Mouse (Mus musculus): Measurements from ENCODE around the gene Gnai2. TPM values are rescaled to one million over a fixed set of nuclear protein-coding genes. Genes with fewer than 3 reads are reported as not detected.
"Not testable (repeated sequence)": the region's sequence is repeated elsewhere in the genome, so short reads cannot be mapped to it uniquely, and the experiment has no call there.

Gene Gnai2
- total RNA-seq, 2 experiments from 2014 or later, result 229 to 244 TPM

GRCm38 (mm10) chr9:107580501-107581317 lies 54.5 kb downstream of the Gnai2 start, which contains the start of gene Hyal3:
TSS of gene Hyal3 (plus strand) at chr9:107580818.
- DNase-seq (ENCODE audit: extremely low spot score in 1 of 2, low spot score in 2 of 2), result peak; percentile 87 to 94
- intact Hi-C loops (cut with DNase I), result no loop called here

- DNase-seq (ENCODE audit: extremely low spot score in 1 of 2, low spot score in 2 of 2), result no peak
- intact Hi-C loops (cut with DNase I), result no loop called here
Observed at GRCm38 (mm10) chr9:107579023-107579900, 55.9 kb downstream of the Gnai2 start.

GRCm38 (mm10) chr9:107578587-107578986 lies 56.6 kb downstream of the Gnai2 start, which contains the start of gene Naa80:
TSS of gene Naa80 (plus strand) at chr9:107578887.
- no peak for DNase-seq (ENCODE audit: extremely low spot score in 1 of 2, low spot score in 2 of 2)
- intact Hi-C loops (cut with DNase I), result no loop called here

GRCm38 (mm10) chr9:107577871-107578270 lies 57.3 kb downstream of the Gnai2 start:
- intact Hi-C loops (cut with DNase I), result no loop called here

GRCm38 (mm10) chr9:107576357-107577107 lies 58.6 kb downstream of the Gnai2 start, which contains the start of gene Hyal1:
TSS of gene Hyal1 (plus strand) at chr9:107576927.
- intact Hi-C loops (cut with DNase I), result no loop called here
- DNase-seq (ENCODE audit: extremely low spot score in 1 of 2, low spot score in 2 of 2), result peak in 1 of 2 experiments; percentile 90

More at GRCm38 (mm10) chr9:107577871-107578270, 57.3 kb downstream of the Gnai2 start:
- DNase-seq (ENCODE audit: extremely low spot score in 1 of 2, low spot score in 2 of 2), result no peak

- intact Hi-C loops (cut with DNase I), result no loop called here
Observed at GRCm38 (mm10) chr9:107575579-107576356, 59.4 kb downstream of the Gnai2 start.

GRCm38 (mm10) chr9:107573774-107574173 lies 61.4 kb downstream of the Gnai2 start:
- intact Hi-C loops (cut with DNase I); DNase-seq (ENCODE audit: extremely low spot score in 1 of 2, low spot score in 2 of 2): not testable (repeated sequence)

More at GRCm38 (mm10) chr9:107575579-107576356, 59.4 kb downstream of the Gnai2 start:
- DNase-seq (ENCODE audit: extremely low spot score in 1 of 2, low spot score in 2 of 2), result no peak

- no peak for DNase-seq (ENCODE audit: extremely low spot score in 1 of 2, low spot score in 2 of 2)
- intact Hi-C loops (cut with DNase I), result no loop called here
Observed at GRCm38 (mm10) chr9:107572327-107572662, 62.9 kb downstream of the Gnai2 start.

- DNase-seq (ENCODE audit: extremely low spot score in 1 of 2, low spot score in 2 of 2), result no peak
- intact Hi-C loops (cut with DNase I), result no loop called here
Observed at GRCm38 (mm10) chr9:107571534-107572326, 63.4 kb downstream of the Gnai2 start.

- no peak for DNase-seq (ENCODE audit: extremely low spot score in 1 of 2, low spot score in 2 of 2)
- intact Hi-C loops (cut with DNase I), result no loop called here
Observed at GRCm38 (mm10) chr9:107570845-107571244, 64.3 kb downstream of the Gnai2 start.

- intact Hi-C loops (cut with DNase I), result no loop called here
- DNase-seq (ENCODE audit: extremely low spot score in 1 of 2, low spot score in 2 of 2), result no peak
Observed at GRCm38 (mm10) chr9:107570016-107570415, 65.2 kb downstream of the Gnai2 start.

- intact Hi-C loops (cut with DNase I), result no loop called here
Observed at GRCm38 (mm10) chr9:107569270-107569669, 65.9 kb downstream of the Gnai2 start.

GRCm38 (mm10) chr9:107568331-107569261 lies 66.6 kb downstream of the Gnai2 start:
- DNase-seq (ENCODE audit: extremely low spot score in 1 of 2, low spot score in 2 of 2), result peak; percentile 76 to 91
- intact Hi-C loops (cut with DNase I), result no loop called here

More at GRCm38 (mm10) chr9:107569270-107569669, 65.9 kb downstream of the Gnai2 start:
- no peak for DNase-seq (ENCODE audit: extremely low spot score in 1 of 2, low spot score in 2 of 2)

GRCm38 (mm10) chr9:107567702-107568319 lies 67.4 kb downstream of the Gnai2 start, which contains the start of gene Hyal2:
TSS of gene Hyal2 (plus strand) at chr9:107567945.
- intact Hi-C loops (cut with DNase I), result no loop called here
- peak in 1 of 2 experiments; percentile 73 for DNase-seq (ENCODE audit: extremely low spot score in 1 of 2, low spot score in 2 of 2)

- DNase-seq (ENCODE audit: extremely low spot score in 1 of 2, low spot score in 2 of 2), result peak in 1 of 2 experiments; percentile 74
- intact Hi-C loops (cut with DNase I), result no loop called here
Observed at GRCm38 (mm10) chr9:107566855-107567254, 68.3 kb downstream of the Gnai2 start.
